Mouse (Mus musculus): ENCODE data around the gene Dpp10.

Dpp10 gene

DNA sequence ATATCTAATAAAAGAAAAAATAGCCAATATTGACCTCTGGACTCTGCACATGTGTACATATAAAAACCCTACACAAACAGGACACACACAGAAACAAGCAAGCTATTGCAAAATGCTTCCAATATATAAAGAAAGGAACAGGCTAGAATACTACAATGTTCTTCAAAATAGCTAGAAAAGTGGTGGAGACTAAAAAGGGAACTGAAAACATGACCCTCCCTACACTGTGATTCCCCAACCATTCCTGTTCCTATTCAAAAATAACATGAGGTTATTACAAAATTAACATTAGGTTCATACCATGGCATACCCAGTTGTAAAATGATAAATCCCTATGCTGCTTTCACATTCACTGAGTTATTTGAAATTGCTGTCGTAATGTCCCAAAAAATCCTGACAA lies 125.8 kb downstream of the Dpp10 start:
- no peak for DNase-seq (ENCODE audit: low spot score in 2 of 2)

DNA sequence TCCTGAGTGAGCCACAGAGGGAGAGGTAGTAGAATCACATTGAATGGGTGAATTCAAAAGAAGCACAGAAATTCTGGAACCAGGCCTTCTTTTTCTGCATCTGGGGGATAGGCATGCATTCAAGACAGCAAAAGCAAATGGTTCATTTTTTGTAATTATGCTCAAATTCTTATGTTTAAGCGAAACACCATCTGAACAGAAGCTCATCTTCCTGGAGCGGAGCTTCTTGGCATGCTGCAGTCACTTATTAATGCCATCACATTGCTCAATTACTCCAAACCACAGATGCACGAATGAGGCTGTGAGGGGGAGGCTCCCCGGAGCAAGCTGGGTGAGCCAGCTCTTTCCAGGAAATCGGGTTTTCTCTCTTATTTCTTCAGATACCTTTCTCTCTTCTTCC lies 142.7 kb downstream of the Dpp10 start:
- DNase-seq (ENCODE audit: low spot score in 2 of 2): no peak

DNA sequence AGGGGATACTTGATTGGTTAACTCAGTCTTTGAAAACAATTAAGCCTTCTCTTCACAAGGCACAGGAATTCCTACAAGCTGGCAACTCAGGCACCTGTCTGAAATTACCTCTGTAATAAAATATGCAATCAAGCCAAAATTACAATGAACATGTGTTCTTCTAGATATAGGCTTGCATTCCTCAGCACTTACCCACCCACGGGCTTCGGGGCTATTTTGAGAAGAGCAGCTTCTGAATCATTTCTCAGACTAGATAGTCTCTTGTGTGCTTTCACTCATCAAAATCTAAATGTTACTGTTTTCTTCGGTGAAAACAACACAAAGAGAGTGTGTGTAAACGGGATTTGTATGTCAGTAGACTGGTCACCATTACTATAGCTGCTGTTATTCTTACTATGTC lies 144.1 kb downstream of the Dpp10 start:
- no peak for DNase-seq (ENCODE audit: low spot score in 2 of 2)

DNA sequence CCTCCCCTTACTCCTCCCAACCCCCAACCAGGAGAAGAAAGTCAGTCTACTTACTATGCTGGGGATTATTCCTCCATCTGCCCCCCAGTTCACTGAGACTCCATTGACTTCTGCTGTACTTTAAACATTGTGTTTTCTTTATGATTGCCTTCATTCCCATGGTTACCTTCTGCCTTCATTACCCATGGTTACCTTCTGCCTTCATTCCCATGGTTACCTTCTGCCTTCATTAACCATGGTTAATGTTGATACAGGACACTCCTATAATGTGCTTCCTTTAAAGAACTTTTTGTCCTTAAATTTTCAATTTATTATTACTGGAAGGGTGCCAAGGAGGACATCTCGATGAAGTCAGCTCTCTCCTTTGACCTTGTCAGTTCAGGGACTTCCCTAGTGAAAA lies 158.1 kb downstream of the Dpp10 start:
- no peak for DNase-seq (ENCODE audit: low spot score in 2 of 2)

GRCm38 (mm10) chr1:123846881-123847280 lies 198.5 kb downstream of the Dpp10 start:
- DNase-seq (ENCODE audit: low spot score in 2 of 2): no peak

DNA sequence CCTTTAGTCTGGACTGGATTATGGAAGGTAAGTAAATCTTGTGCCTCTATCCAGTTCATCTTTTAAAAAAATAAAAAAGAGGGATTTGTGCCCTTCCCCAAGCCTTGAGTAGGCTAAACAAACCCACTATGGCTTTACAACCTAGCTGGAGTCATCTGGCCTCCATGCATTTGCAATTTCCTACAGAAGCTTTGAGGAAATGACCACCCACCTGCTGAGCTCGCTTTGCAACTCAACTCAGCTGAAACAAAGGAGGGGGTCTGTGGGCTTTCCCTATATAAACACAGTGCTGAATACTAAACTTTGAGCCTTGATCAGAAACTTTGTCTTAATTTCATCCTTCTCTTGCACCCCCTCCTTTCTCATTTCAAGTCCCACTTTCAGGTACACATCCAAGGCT lies 244.2 kb downstream of the Dpp10 start:
- DNase-seq (ENCODE audit: low spot score in 2 of 2): no peak

- no peak for DNase-seq (ENCODE audit: low spot score in 2 of 2)
These were observed 279.8 kb downstream of the Dpp10 start for GRCm38 (mm10) chr1:123765511-123765910.

DNA sequence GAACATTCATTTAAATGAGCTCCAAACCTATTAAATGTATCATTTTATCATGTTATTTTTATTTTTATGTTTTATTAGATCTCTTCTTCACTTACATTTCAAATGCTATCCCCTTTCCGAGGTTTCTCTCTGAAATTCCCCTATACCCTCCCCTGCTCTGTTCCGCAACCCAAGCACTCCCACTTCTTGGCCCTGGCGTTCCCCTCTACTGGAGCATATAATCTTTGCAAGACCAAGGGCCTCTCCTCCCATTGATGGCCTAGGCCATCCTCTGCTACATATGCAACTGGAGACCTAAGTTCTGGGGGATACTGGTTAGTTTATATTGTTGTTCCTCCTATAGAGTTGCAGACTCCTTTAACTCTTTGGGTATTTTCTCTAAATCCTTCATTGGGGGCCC lies 283.1 kb downstream of the Dpp10 start:
- DNase-seq (ENCODE audit: low spot score in 2 of 2): no peak

GRCm38 (mm10) chr1:123756055-123756454 lies 289.3 kb downstream of the Dpp10 start:
- no peak for DNase-seq (ENCODE audit: low spot score in 2 of 2)

DNA sequence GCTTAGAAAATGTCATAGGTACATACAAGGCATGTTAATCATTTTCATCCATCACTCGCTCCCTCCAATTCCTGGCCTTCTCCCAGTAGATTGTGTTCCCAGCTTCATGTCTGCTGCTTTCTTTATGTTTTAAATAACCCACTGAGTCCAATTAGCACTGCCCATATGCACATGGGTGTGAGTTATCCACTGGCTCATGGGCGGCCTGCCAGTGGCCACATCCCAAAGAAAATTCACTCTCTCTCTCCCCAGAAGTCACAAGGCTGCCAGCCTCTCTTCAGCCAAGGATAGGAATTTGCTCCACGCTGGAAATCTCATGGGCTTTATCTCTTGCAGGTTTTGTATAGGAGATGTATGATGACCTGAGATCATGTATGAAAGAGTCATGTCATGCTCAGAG lies 338.1 kb downstream of the Dpp10 start:
- no peak for DNase-seq (ENCODE audit: low spot score in 2 of 2)

DNA sequence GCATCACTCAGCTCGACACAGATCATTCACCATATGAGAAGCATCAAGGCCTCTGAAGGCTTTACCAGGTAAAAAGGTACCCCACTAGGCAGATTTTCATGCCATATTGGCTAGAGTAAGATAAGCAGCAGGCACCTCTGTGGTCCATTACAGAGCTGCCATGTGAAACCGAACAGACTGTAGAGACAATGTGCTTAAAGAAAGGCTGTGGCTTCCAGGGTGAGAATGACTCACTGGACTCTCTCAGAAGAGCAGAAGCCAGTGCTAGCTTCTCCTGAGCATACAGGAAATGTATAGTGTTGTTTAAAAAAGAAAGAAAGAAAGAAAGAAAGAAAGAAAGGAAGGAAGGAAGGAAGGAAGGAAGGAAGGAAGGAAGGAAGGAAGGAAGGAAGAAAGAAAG lies 386.9 kb downstream of the Dpp10 start:
- no peak for DNase-seq (ENCODE audit: low spot score in 2 of 2)

DNA sequence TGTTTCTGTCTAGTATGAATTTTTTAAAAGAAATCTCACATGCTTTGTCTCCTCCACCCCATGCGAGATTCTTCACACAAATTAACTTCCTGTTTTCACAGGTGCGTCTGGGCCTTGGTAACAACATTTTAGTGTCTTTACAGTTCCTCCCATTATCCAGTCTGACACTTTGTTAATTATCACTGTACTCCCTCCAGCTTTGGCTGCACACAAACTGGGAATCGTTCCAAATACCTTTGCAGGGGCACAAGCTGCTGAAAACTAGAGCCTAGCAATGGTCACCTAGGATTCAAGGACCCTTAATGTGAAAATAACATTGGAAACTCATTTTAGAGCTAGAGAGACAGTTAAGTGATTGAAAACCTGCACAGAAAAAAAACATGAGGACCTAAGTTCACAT lies 388.8 kb downstream of the Dpp10 start:
- no peak for DNase-seq (ENCODE audit: low spot score in 2 of 2)

GRCm38 (mm10) chr1:123637897-123638296 lies 407.5 kb downstream of the Dpp10 start:
- no peak for DNase-seq (ENCODE audit: low spot score in 2 of 2)

- no peak for DNase-seq (ENCODE audit: low spot score in 2 of 2)
These were observed 417.1 kb downstream of the Dpp10 start for GRCm38 (mm10) chr1:123628268-123628667.

DNA sequence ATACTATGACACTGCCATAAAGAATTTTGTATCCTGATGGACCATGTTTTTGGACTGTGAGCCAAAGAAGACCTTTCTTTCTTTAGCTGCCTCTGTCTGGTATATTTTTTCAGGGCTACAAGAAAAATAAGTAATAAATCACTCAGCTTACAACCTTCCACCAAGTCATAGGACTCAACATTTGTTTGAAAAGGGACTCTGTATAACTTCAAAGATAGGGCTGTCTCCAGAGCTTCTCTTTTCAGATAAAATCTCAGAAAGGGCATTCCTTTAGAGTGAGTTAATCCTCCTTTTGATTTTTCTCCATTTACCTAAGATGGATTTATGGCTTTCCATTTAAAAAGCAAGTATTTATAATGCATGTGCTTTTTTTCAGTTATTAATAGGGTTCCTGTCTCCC lies 460.5 kb downstream of the Dpp10 start:
- no peak for DNase-seq (ENCODE audit: low spot score in 2 of 2)

- DNase-seq (ENCODE audit: low spot score in 2 of 2): no peak
These were observed 465.2 kb downstream of the Dpp10 start for GRCm38 (mm10) chr1:123580112-123580511.

- no peak for DNase-seq (ENCODE audit: low spot score in 2 of 2)
These were observed 471.6 kb downstream of the Dpp10 start for GRCm38 (mm10) chr1:123573713-123574112.

DNA sequence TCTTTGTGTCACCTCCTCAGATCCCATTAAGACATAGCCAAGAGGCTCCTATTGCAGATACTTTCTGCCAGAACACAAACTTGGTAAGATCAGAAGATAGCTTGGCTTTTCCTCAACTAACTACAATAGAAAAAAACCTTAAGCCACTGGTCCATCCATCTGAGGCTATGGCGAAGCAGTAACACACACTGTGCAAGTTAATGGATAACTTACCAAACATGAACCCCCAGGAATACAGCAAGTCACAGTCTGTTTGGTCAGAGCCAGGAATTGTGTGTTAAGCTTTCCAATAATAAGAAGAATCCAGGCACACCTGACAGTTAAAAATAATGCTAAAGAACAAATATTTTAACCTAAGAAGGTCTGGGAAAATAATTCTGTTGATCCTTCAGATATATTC lies 502.9 kb downstream of the Dpp10 start:
- DNase-seq (ENCODE audit: low spot score in 2 of 2): no peak

GRCm38 (mm10) chr1:123467729-123468128 lies 577.6 kb downstream of the Dpp10 start:
- no peak for DNase-seq (ENCODE audit: low spot score in 2 of 2)

DNA sequence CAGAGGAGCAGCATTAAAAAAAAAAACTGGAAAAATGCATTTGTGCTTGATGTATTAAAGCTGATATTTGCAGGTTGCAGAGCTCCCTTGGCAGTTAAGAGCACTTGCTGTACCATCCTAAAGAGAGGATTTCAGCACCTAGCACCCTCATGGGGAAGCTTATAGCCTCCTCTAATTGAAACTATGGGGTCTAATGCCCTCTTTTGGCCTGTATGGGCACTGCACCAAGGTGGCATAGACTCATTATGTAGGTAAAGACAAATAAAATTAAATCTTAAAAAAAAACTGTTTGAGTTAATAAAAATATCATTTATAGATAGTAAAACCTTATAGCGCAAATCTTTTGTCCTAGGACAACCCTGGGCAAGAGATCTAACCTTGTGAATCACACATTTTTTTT lies 631.2 kb downstream of the Dpp10 start:
- no peak for DNase-seq (ENCODE audit: low spot score in 2 of 2)

GRCm38 (mm10) chr1:123351300-123351699 lies 694.1 kb downstream of the Dpp10 start:
- no peak for DNase-seq (ENCODE audit: low spot score in 2 of 2)

DNA sequence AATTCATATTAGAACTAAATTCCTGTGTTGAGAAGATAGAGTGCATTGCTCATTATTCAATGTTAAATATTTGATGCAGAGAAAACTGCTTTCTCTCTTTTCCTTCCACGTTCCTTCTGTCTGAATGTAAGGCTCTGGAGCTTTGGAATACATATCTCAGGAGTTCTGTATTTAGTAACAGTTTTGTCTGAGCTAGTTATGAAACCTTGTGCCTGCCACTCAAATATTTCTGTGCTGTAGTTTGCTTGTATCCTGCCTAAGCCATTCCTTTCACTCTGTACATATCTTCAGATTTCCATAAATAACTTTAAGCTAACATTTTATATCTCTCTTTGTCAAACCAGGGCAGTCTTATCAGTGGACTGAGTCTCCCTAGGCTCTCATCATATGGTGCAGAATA lies 707.5 kb downstream of the Dpp10 start:
- DNase-seq (ENCODE audit: low spot score in 2 of 2): no peak

DNA sequence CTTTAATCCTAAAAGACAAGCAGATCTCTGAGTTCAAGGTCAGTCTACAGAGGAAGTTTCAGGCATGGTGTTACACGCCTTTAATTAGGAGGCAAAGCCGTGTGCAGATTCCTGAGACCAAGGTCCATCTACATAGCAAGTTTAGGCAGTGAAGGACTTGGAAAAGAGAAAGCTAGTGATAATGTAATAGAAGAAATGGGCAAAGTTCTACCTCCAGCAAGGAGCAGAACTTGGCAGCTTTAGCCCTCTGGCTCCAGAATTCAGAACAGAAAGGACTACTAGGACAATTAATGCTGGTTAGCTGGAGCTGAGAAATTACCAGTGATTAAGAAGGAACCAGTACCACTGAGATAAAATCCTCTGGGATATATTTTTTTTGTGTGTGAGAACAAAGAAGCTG lies 728.5 kb downstream of the Dpp10 start:
- no peak for DNase-seq (ENCODE audit: low spot score in 2 of 2)
